Mouse (Mus musculus) lung, embryonic 16.5 days (tissue): Measurements from ENCODE around the gene Polg. TPM values are rescaled to one million over a fixed set of nuclear protein-coding genes. Genes with fewer than 3 reads are reported as not detected.

Experiments
- ATAC-seq: fragments of 200-750 bp; cut with Nextera tagmentation; 2 replicates; pipeline ENCODE4 v1.8.0; 2017; ENCODE audit warnings: low read depth, mild to moderate bottlenecking, moderate library complexity
- H3K27ac ChIP-seq: fragments of 300-500 bp; sonication (generic); 2 replicates; pipeline ENCODE4 v1.5.1; 2014; ENCODE audit warnings: mild to moderate bottlenecking, control low read depth, low read length
- H3K27me3 ChIP-seq: fragments of 300-500 bp; sonication (generic); 2 replicates; pipeline ENCODE4 v1.6.1; 2014; ENCODE audit warnings: low read depth, low read length, mixed read lengths; ENCODE audit not compliant: control insufficient read depth, insufficient read depth
- H3K36me3 ChIP-seq: fragments of 300-500 bp; sonication (generic); 2 replicates; pipeline ENCODE4 v1.6.1; 2014; ENCODE audit warnings: low read length; ENCODE audit not compliant: control insufficient read depth, insufficient read depth
- H3K4me1 ChIP-seq: fragments of 300-500 bp; sonication (generic); replicated peaks from 2 replicates; pipeline ENCODE4 v1.6.1; 2014; ENCODE audit warnings: low read length, mixed read lengths; ENCODE audit not compliant: control insufficient read depth, insufficient read depth
- H3K4me2 ChIP-seq: fragments of 300-500 bp; sonication (generic); 2 replicates; pipeline ENCODE4 v1.6.1; 2014; ENCODE audit warnings: low read depth, low read length, control low read depth
- H3K4me3 ChIP-seq: fragments of 300-500 bp; sonication (generic); 2 replicates; pipeline ENCODE4 v1.5.1; 2014; ENCODE audit warnings: mild to moderate bottlenecking, low read length, control low read depth
- H3K9ac ChIP-seq: fragments of 300-500 bp; sonication (generic); 2 replicates; pipeline ENCODE4 v1.6.1; 2014; ENCODE audit warnings: low read length, control low read depth
- H3K9me3 ChIP-seq: fragments of 300-500 bp; sonication (generic); 2 replicates; pipeline ENCODE4 v1.6.1; 2016; ENCODE audit warnings: low read length; ENCODE audit not compliant: control insufficient read depth
- WGBS: fragments of 180-500 bp; shearing (Covaris S2); extraction: QIAGEN DNeasy Blood & Tissue Kit; methylation state at CpG from one replicate; pipeline ENCODE4 v1.1.7; 2014; 5-methylcytosine and 5-hydroxymethylcytosine counted together
- polyA plus RNA-seq: library from polyadenylated mRNA; unstranded; fragments of >200 nt; fragmentation: Nextera tagmentation; extraction: Ambion mirVana; gene quantifications from 2 replicates; pipeline ENCODE4 v1.2.1, GENCODE M21; 2015

The Polg gene
- 41.7 and 46.2 TPM in 2 replicates for polyA plus RNA-seq

- peak within 1 kb of the TSS; percentile 87 for H3K4me3 ChIP-seq
- H3K27me3 ChIP-seq, result no peaks in the 10 kb centered on the region
- H3K9ac ChIP-seq, result peak within 1 kb of the TSS; percentile 89
- peak within 1 kb of the TSS; percentile 95 for H3K4me2 ChIP-seq
- H3K9me3 ChIP-seq, result no peaks in the 10 kb centered on the region
- peaks cover 27% of the 10 kb centered on the region for H3K4me1 ChIP-seq
- peak within 1 kb of the TSS; percentile 86 for H3K27ac ChIP-seq
- peaks cover 9% of the 10 kb centered on the region for H3K36me3 ChIP-seq
- peak; percentile 98 for ATAC-seq
- under 1% methylated on average over 67 of the region's 76 CpGs for WGBS
These were observed at the start of gene Polg for GRCm38 (mm10) chr7:79466053-79466901. Gene Polg, minus strand, starts transcription at chr7:79466362.

GRCm38 (mm10) chr7:79515861-79516260 is 49.7 kb upstream of the Polg start:
- peak overlapping the region; percentile 74; the same call in 1 of the 2 replicates for H3K4me2 ChIP-seq
- 40% methylated on average over 9 of the region's 9 CpGs for WGBS
- H3K4me1 ChIP-seq, result peaks cover 10% of the 10 kb centered on the region
- no peak for ATAC-seq
- H3K27ac ChIP-seq, result no peak overlapping the region
- H3K9me3 ChIP-seq, result no peaks in the 10 kb centered on the region
- peaks cover 78% of the 10 kb centered on the region for H3K27me3 ChIP-seq
- H3K4me3 ChIP-seq, result peak overlapping the region; percentile 46
- H3K9ac ChIP-seq, result no peak overlapping the region
- no peaks in the 10 kb centered on the region for H3K36me3 ChIP-seq

GRCm38 (mm10) chr7:79515221-79515743 is 49.1 kb upstream of the Polg start:
- peaks cover 82% of the 10 kb centered on the region for H3K27me3 ChIP-seq
- no peaks in the 10 kb centered on the region for H3K9me3 ChIP-seq
- WGBS, result 3% methylated on average over 54 of the region's 57 CpGs
- no peaks in the 10 kb centered on the region for H3K36me3 ChIP-seq
- H3K27ac ChIP-seq, result no peak overlapping the region
- no peak for ATAC-seq
- H3K4me1 ChIP-seq, result peaks cover 8% of the 10 kb centered on the region
- peak overlapping the region; percentile 46 for H3K9ac ChIP-seq
- H3K4me3 ChIP-seq, result peak overlapping the region; percentile 46
- H3K4me2 ChIP-seq, result peak overlapping the region; percentile 74

- Histone ChIP-seq H3K27me3 (peaks cover 91% of the 10 kb centered on the region), H3K4me1 (peaks cover 5% of the 10 kb centered on the region), H3K9me3 (no peaks in the 10 kb centered on the region), H3K4me2 (no peak overlapping the region), H3K36me3 (no peaks in the 10 kb centered on the region), H3K9ac (no peak overlapping the region), H3K4me3 (no peak overlapping the region), H3K27ac (no peak overlapping the region)
- no peak for ATAC-seq
- WGBS, result 2% methylated on average over 20 of the region's 20 CpGs
These were observed 48.3 kb upstream of the Polg start for GRCm38 (mm10) chr7:79514361-79514881.

- Histone ChIP-seq H3K4me2 (no peak overlapping the region), H3K4me3 (no peak overlapping the region), H3K9me3 (no peaks in the 10 kb centered on the region), H3K9ac (no peak overlapping the region), H3K36me3 (no peaks in the 10 kb centered on the region), H3K27me3 (peaks cover 96% of the 10 kb centered on the region), H3K4me1 (peaks cover 5% of the 10 kb centered on the region), H3K27ac (no peak overlapping the region)
- no peak for ATAC-seq
- WGBS, result 9% methylated on average over 2 of the region's 2 CpGs
These were observed 47.3 kb upstream of the Polg start for GRCm38 (mm10) chr7:79513466-79513865.

GRCm38 (mm10) chr7:79512496-79512895 is 46.3 kb upstream of the Polg start:
- no peak overlapping the region for H3K4me3 ChIP-seq
- no peak overlapping the region for H3K27ac ChIP-seq
- WGBS, result 6% methylated on average over 4 of the region's 4 CpGs
- H3K9ac ChIP-seq, result no peak overlapping the region
- peaks cover 5% of the 10 kb centered on the region for H3K4me1 ChIP-seq
- H3K9me3 ChIP-seq, result no peaks in the 10 kb centered on the region
- peaks cover 98% of the 10 kb centered on the region for H3K27me3 ChIP-seq
- H3K4me2 ChIP-seq, result no peak overlapping the region
- ATAC-seq, result no peak
- H3K36me3 ChIP-seq, result no peaks in the 10 kb centered on the region

- Histone ChIP-seq H3K36me3 (no peaks in the 10 kb centered on the region), H3K4me3 (no peak overlapping the region), H3K27me3 (peaks cover 99% of the 10 kb centered on the region), H3K9me3 (no peaks in the 10 kb centered on the region), H3K4me1 (peaks cover 5% of the 10 kb centered on the region), H3K4me2 (no peak overlapping the region), H3K27ac (no peak overlapping the region), H3K9ac (no peak overlapping the region)
- no peak for ATAC-seq
- WGBS, result 5% methylated on average over 5 of the region's 5 CpGs
These were observed 45.5 kb upstream of the Polg start for GRCm38 (mm10) chr7:79511656-79512055.

- WGBS, result 16% methylated on average over 7 of the region's 7 CpGs
- Histone ChIP-seq H3K4me2 (no peak overlapping the region), H3K9ac (no peak overlapping the region), H3K4me3 (no peak overlapping the region), H3K9me3 (no peaks in the 10 kb centered on the region), H3K27ac (no peak overlapping the region), H3K36me3 (no peaks in the 10 kb centered on the region), H3K4me1 (peaks cover 5% of the 10 kb centered on the region), H3K27me3 (peaks cover 99% of the 10 kb centered on the region)
- no peak for ATAC-seq
These were observed 45.0 kb upstream of the Polg start for GRCm38 (mm10) chr7:79511181-79511580.

- Histone ChIP-seq H3K27me3 (peaks cover 99% of the 10 kb centered on the region), H3K4me3 (no peak overlapping the region), H3K36me3 (no peaks in the 10 kb centered on the region), H3K9ac (no peak overlapping the region), H3K27ac (no peak overlapping the region), H3K4me2 (no peak overlapping the region), H3K4me1 (peaks cover 5% of the 10 kb centered on the region), H3K9me3 (no peaks in the 10 kb centered on the region)
- no peak for ATAC-seq
- WGBS, result 19% methylated on average over 3 of the region's 3 CpGs
These were observed 44.5 kb upstream of the Polg start for GRCm38 (mm10) chr7:79510686-79511085.
